Mouse (Mus musculus) thymus, postnatal 14 days (tissue): ENCODE measurements around the gene Recql5.

Source experiments
- DNase-seq: peaks from one replicate; pipeline ENCODE4 v3.0.0; 2021

Recql5 gene

DNA sequence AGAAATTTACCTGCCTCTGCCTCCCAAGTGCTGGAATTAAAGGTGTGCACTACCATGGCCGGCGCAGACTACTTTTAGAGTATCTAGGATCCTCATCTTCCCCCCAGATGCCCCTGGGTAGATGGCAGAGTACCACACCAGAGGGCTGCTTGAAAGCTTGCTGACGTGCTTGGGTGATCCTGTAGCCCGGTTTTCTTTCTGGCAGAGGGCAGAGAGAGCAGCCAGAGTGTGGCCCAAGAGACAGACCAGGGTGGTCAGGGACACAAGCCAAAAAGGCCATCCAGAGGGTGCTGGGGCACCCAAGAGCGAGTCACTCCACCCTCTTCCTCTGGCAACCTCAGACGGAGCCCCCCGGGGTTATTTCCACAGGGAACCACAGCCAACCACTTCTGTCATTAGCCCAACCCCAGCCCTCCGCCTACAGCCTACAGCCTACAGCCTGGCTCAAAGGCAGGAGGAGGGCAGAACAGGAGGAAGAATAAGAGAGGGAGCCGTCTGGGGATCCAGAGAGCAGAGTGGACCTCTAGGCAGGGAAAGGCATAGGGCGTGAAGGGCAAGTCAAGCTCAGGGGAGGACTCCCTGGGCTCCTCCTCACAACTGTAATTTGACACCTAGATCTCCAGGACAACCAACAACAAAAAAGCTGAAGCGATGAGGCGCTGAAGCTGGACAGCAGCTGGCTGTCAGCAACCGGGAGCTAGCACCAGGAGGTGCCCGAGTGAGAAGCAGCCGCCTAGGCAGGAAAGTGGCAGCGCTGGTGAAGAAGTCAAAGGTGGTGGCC, 33.6 kb downstream of the Recql5 start, which contains the start of gene Smim5:
Smim5 (plus strand) TSS at position 481 of the 781 bp plus-strand sequence.
- DNase-seq = peak; percentile 64

DNA sequence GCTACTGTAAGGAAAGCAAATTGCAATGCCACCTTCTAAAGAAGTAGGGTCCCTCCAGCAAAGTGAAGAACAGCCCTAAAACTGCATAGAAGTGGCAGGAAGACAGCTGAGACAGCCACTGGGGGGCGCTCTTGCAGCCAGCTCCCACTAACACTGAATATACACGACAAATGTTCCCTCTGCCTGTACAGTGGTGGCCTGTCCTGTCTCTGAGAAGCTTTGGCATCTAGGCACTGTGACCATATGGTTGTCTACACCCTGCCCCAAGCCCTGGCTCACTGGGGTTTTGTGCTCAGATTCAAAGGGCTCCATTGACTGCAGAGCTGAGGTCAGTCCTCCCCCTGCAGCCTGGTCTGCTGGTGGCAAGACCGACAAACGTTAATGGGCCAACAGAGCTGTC, 34.4 kb downstream of the Recql5 start:
- DNase-seq = peak; percentile 86

DNA sequence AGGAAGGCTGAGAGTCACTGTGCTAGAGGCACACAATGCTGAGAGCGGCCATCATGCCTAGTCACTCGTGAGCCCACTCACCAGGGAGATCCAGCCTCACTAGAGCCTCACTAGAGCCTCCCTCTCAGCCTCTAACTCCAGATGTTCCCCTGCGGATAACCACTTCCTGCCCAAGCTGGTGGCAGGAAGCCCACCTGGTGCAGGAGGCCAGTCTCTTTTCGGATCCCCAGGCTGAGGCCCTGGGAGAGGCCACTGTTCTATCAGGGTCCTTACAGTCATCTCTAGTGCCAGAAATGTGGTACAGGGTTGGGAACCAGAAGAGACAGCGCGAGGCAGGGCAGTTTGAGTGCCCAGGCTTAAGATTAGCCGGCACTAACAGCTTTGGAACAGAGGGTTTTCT, 34.8 kb downstream of the Recql5 start:
- DNase-seq = peak; percentile 81

DNA sequence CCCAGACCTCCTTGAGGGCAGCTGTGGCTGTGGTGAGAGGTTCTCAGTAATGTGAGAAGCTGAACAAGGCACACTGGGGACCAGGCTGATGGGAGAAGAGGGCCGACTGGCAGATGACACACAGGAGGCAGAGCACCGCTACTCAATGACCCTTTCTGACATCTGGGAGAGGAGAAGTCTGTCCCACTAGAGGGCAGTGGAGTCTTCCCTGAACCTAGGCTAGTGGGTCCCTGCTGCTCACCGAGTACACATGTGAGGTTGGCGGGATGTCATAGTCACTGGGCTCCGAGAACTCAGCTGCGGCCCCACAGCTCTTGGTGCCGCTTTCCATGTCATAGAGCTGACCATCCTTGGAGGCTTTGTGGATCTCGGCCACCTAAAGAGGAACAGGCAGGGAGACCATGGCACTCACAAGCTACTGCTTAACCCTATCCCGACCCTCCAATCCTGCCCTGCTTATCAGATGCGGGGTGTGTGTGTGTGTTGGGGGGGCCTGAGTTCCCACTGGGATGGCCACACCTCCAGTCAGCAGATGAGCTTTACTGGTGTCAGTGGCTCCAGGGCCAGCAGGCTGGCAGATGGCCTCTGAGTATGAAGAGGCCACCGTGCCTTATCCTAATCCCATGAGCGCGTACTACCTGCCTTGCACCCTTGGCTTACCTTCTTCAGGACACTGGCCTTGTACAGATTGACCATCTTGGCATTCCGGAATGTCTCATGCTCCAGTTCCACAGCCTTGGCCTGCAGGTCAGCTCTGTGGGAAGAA, 38.3 kb downstream of the Recql5 start:
- peak; percentile 82 for DNase-seq

DNA sequence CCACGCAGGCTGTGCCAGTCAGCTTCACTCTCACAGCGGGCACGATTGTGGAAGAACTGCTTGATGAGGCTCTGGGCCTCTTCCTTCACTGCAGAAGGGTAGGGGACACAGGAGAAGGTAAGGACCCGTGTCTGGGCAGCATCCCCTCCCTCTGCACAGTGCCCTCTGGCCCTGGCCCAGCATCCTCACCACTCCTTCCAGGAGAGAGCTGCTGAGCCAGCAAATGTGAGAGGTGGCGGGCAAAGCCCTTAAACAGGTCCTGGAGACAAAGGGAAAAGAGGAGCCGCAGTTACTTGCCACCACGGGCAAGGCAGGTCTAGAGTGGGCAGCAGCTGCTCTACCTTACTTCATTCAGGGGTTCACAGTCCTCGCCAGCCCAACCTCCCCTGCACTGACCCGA, 40.2 kb downstream of the Recql5 start:
- no peak for DNase-seq

DNA sequence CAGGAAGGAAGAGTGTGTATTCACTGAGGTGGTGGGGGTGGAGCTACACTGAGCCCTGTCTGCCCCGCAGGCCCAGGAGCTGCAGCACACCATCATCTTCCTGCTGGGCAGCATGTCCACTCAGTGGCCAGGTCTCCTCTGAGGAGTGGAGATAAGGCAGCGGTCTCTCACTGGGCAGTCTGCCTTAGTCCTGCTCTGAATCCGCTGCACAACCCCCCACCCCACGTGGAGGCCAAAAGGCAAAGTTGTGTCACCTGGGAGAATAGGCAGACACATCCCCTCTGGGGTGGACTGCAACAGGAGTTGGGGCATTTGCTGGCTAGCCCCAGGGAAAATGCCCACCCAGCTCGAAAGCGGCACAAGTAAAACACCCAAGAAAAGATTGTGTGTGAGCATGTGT, 41.1 kb downstream of the Recql5 start:
- DNase-seq = no peak

DNA sequence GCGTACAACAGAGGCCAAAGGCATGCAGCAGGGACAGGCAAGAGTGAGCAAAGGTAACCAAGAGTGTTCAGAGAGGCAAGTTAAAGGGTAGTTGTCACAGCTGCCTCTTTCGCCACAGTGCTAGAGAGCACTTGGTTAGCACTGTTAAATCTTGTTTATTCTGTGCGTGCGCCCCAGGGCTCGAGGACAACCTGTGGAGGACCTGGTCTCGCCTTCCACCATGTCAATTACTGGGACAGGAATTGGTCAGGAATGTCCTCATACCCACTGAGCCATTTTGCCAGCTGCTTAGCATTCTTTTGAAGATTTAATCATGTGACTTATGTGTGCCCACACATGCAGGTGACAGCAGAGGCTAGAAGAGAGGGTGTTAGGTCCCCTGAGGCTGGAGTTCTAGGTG, 44.1 kb downstream of the Recql5 start:
- DNase-seq = no peak

DNA sequence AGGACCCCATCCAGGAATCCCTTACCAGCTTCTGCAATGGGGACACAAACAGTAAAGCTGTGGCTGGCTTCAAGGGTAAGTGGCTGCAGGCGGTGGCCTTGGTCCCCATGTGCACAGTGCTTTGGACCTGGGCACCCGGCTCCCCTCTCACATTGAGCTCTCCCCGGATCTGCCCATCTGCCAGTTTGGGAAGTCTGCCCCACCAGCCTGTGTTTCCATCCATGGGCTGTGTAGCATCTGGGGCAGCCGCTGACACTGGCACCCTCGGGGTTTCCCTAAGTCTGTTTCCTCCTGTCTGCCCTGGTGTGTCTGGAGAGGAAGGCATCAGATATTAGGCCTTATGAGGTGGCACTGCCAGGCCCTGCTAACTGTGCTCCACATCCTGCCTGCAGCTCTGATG, 45.3 kb downstream of the Recql5 start:
- no peak for DNase-seq

DNA sequence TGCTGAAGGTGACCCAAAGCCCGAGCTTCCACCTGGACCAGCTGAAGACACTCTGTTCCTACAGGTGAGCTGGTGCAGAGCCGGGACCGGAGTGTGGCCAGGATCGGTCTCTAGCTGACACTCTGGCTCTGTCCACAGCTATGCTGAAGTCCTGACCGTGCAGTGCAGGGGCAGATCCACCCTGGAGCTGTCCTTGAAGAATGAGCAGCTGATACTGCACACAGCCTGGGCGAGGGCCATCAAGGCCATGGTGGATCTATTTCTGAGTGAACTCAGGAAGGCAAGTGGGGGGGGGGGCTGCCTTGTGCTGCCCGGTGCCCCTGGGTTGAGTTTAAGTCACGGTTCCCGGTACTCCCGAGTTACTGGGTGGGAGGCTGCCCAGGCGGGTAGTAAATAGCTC, 46.8 kb downstream of the Recql5 start:
- no peak for DNase-seq

DNA sequence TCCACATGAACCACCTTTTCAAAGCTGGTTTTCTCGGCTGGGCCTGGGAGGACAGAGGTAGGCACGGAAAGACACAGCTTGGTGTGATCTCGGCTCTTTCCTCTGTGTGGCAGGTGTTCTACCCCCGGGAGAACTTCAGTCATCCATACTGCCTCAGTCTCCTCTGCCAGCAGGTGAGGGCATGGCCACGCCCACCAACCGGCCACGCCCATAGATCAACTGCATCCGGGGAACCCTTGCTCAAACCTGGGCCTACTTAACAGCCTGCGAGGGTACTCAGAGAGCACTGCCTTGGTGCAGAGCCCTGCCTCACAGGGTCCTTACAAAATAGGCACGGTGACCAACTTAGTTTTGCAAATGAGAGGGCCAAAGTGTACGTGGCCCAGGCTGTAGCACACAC, 48.0 kb downstream of the Recql5 start:
- DNase-seq = no peak

DNA sequence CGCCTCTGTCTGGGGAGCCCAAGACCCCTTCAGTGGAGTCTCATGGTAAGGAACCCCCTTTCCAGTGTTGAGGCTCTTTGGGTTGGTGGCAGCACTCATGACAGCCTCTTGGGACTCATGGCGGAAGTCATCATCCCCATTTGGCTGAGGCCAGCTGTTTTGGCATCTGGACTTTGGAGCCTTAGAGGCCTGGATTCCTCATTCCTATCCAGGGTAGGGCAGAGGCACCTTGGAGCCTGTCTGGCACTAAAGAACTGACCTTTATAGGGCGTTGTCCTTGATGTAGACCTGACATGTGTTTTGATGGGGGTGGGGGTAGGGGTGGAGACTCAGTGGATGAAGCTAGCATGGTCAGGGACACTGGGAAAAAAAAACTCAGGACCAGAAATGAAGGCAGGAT, 48.9 kb downstream of the Recql5 start:
- no peak for DNase-seq

DNA sequence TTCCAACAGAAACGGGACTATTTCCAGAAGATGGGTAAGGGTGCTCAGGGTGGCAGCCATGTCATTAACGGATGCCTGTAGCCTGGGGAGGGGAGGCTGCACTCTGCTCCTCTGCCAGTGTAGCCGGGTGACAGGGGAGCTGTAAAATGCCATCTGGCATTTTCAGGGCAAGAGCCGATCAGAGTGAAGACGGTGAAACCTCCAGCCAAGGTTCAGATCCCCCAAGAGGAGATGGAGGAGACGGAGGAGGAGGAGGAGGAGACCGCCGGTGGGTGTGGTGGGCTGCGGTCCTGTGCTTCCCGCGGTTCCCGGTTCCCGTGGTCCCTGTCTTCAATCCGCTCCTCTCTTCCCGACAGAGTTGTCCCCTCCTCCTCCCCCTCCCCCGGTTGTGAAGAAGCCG, 50.0 kb downstream of the Recql5 start:
- DNase-seq = no peak

DNA sequence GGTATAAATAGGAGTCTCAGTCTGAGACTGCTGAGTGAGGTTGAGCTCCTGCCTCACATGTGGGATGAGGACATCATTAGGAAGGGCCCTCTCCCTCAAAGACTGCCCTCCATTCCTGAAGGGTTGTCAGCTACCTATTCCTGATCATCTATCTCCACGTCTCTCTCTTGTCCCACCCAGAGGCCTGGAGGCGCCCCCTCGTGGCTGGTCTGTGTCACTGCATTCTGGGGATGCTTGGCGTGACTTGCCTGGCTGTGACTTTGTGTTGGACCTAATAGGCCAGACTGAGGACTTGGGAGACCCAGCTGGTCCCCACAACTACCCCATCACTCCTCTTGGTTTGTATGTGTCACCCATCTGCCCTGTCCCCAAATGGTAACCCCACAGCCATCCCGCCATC, 52.3 kb downstream of the Recql5 start:
- DNase-seq = peak; percentile 57

DNA sequence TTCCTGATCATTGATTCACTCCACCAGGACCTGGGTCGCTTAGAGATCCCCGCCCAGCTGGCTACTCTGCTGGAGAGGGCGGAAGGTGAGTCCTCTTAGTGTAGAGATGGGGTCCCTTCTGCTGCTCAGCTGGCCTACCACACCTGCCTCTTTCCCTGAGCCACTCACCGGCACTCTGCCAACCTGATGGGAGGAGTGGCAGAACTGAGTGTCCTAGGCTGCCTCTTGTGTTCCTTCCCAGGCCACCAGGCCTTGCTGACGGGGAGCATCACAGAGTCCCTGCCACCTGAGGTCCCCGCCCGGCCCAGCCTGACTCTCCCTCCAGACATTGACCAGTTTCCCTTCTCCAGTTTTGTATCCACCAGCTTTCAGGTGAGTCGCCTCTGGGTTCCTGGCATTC, 55.2 kb downstream of the Recql5 start:
- DNase-seq = no peak

DNA sequence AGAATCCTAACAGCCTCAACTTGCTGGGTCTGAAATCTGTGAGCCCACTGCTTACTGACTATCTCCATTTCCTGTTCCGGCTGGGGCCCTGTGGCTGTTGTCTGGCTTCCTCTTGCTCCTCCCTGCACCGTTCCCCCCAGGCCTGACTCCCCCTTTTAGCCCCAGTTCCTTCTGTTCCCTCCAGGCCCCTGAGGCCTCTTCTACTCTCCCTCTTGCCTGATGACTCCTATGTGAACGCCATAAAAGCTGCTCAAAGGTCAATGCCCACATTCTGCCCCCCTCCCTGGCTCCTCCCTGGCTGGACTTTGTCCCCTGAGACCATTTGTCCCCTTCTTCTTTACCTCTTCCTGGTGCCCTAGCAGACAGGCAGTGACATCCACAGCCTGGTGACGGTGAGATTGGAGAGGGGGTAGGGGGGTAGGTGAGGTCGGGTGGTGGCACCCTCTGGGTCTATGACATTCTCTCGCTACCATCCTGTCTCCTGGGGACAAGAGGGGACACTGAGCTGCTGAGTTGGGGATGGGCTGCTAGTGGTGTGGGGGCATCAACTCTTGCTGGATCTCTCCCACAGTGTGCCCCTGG, 56.0 kb downstream of the Recql5 start:
- peak; percentile 31 for DNase-seq

DNA sequence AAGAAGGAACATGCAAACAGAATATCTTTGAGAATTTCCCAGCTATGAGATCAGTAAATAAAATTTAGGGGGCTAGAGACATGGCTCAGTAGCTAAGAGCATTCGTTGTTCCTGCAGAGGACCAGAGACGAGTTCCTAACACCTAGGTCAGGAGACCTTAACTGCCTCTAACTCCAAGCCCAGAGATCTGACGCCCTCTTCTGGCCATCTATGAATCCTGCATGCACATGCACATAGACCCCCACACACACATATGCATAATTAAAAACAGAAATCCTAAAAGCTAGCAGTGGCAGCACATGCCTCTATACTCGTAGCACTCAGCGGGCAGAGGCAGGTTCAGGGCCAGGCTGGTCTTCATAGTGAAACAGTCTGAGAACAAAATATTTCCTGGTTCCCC, 56.8 kb downstream of the Recql5 start:
- DNase-seq = no peak

DNA sequence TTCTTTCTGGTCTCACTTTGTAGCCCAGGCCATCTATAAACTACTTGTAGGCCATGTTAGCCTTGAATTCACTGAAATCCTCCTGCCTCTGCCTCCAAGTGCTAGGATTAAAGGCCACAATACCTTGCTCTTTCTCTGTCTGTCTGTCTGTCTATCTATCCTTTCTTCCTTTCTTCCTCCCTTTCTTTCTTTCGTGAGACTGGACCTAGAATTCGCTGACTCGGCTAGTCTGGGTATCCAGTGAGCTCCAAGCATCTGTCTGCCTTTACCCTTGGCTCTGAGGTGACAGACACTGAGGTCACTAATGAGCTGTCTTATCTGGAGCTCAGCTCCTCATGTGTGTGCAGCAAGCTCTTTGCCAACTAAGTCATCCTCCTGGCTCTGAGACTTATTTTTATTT, 57.3 kb downstream of the Recql5 start:
- no peak for DNase-seq

DNA sequence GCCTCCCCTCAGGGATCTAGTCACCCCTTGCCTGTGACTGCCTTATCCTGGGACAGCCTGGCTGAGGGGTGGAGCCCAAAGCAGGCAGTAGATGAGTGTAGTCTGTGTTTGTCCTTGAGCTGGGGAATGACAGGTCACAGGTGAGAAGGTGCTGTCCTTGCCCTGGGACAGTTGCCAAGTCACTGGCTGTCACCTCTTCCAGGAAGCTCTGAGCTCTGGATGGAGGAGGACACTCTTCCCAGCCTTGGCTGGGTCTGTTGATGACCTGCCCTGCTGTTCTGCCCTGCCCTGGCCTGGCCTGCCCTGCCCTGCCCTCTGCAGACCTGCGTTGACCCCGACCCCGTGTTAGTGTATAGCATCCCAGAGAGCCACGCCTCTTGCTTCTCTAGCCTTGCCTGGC, 60.8 kb downstream of the Recql5 start:
- no peak for DNase-seq

DNA sequence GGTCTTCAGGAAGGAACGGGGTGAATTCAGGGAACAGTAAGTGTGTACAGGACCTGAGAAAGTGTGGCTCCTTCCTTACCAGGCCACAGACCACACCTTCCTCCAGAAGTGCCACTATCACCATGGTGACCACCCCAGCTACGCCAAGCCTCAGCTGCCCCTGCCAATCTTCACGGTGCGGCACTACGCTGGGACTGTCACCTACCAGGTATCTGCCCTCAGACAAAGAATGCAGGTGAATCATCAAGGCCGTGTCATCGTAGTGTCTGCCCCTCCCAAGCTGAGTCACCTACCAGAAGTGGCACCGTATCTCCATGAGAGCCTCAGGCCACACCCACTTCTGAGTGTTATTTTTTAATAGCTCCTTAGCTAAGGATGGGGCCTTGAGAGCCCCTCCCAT, 63.9 kb downstream of the Recql5 start:
- no peak for DNase-seq

DNA sequence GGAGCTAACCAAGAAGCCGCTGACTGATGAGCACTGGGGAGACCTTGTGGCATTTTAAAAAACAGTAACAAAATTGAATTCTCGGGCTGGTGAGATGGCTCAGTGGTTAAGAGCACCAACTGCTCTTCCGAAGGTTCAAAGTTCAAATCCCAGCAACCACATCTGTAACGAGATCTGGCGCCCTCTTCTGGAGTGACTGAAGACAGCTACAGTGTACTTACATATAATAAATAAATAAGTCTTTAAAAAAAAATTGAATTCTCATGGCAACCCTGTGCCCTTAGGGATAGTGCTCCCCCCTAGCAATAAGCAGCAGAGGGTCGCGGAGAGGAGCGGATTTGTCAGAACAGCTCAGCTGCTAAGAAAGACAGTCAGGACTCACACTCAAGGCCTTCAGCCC, 69.4 kb downstream of the Recql5 start:
- DNase-seq = no peak

DNA sequence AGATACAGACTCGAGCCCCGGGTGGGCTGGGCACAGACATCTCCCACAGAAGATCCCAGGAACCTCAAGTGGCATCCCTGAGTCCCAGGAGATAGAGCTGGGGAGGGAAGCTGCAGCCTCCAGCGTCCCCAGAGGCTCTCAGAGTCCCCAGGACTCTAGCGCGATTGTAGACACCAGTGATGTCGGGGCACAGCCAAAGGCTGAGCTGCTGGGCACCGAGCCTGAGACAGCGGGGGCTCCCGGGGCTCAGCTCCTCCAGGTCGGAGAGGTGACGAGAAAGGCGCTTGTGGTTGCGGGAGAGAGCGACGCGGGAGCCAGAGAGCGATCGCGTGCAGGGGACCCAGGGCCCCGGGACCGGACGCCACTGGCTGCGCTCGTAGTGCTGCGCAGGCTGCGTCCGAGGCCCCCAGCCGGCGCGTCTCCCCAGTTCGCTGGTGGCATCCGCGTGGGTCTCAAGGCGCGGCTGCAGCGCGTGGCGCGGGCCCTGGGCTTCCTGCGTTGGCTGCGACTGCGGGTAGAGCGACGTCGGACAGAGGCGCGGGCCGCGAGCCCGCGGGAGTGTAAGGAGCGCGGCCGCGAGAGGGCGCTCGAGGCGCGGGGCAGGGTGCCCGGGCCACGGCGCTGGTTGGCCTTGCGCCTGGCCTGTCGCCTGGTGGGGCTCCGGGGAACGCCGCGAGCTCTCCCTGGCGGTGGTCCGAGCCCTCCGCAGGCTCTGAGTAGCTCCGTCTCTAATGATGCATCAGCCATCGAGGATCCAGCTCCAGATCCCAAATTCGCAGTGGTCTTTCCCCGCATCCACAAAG, 73.9 kb downstream of the Recql5 start:
- peak; percentile 89 for DNase-seq

DNA sequence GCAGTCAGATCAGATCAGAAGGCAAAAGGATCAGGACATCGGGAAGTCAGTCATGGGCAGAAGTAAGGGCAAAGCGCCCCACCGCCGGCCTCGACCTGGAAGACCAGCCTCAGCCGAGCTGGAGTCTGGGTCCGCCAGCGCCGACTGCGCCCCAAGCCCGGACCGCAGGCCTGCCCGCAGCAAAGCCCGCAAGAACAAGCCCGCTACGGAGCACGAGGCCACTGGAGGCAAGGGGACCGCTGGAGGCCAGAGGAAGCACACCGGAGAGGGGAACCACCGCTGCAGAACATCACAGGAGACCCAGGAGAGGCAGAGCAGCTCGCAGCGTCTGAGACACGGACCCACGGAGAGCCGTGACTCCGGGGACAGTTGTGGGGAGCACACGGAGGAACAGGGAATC, 74.9 kb downstream of the Recql5 start, which contains the start of gene Myo15b:
Myo15b (plus strand) TSS at position 53 of the 400 bp plus-strand sequence.
- DNase-seq = no peak

DNA sequence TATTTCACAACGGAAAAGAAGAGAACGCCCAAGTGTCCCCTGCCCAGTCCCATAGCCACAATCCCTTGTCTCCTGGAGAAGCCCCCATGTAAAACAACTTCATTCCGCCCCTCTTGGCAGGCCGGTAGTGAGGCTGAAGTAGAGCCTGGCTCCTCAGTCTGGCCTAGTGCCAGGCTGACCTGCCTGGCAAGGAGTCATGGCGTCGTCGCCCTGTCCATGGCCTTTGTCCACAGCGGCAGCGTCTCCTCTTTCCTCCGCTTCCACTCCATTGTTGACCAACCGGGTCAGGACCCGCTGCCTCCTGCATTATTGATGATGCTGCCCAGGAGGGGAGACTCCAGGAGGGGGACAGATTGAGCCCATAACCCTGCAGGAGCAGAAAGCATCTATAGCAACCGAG, 75.3 kb downstream of the Recql5 start:
- no peak for DNase-seq
